In genomic region chr4:154160538-154161390, GRCm38 (mm10) we compare ENCODE assay signal across 7 mouse cellular contexts. TPM values are rescaled to one million over a fixed set of nuclear protein-coding genes. Genes with fewer than 3 reads are reported as not detected.
DNase-seq lines count a peak whose midpoint lies in the region; ATAC-seq lines count a peak whose summit lies in the region.

TSS of gene Tprgl (minus strand) at chr4:154160666.

- H3K9ac ChIP-seq in embryonic facial prominence, embryonic 12.5 days = peak within 1 kb of the TSS; percentile 71
- peak within 1 kb of the TSS; percentile 63 for H3K9ac ChIP-seq in limb, embryonic 11.5 days (ENCODE audit: low read length)
- H3K9ac ChIP-seq in midbrain, embryonic 14.5 days (replicated peaks; ENCODE audit: low read length) = peak within 1 kb of the TSS; percentile 81

- ATAC-seq in embryonic facial prominence, embryonic 12.5 days (ENCODE audit: insufficient number of reproducible peaks, insufficient read depth, low FRiP score, low TSS enrichment) = peak; percentile 93
- ATAC-seq in limb, embryonic 11.5 days (ENCODE audit: insufficient number of reproducible peaks, low FRiP score, low TSS enrichment, low read depth) = peak; percentile 94
- peak; percentile 95 for ATAC-seq in midbrain, embryonic 14.5 days (ENCODE audit: low FRiP score, low TSS enrichment)

- H3K27me3 ChIP-seq in embryonic facial prominence, embryonic 12.5 days = no peaks in the 10 kb centered on the region
- H3K27me3 ChIP-seq in limb, embryonic 11.5 days (ENCODE audit: control insufficient read depth, insufficient read depth, low read length) = no peaks in the 10 kb centered on the region
- H3K27me3 ChIP-seq in midbrain, embryonic 14.5 days (ENCODE audit: control insufficient read depth, insufficient read depth, low read length) = no peaks in the 10 kb centered on the region

- H3K4me1 ChIP-seq in embryonic facial prominence, embryonic 12.5 days = peaks cover 16% of the 10 kb centered on the region
- peaks cover 10% of the 10 kb centered on the region; the same call in 1 of the 2 replicates for H3K4me1 ChIP-seq in limb, embryonic 11.5 days (ENCODE audit: control insufficient read depth, insufficient read depth, low read length)
- H3K4me1 ChIP-seq in midbrain, embryonic 14.5 days (ENCODE audit: control insufficient read depth, insufficient read depth, low read length) = peaks cover 17% of the 10 kb centered on the region

- H3K36me3 ChIP-seq in embryonic facial prominence, embryonic 12.5 days = peaks cover 30% of the 10 kb centered on the region
- H3K36me3 ChIP-seq in limb, embryonic 11.5 days (ENCODE audit: control insufficient read depth, insufficient read depth, low read length) = peaks cover 13% of the 10 kb centered on the region
- peaks cover 31% of the 10 kb centered on the region for H3K36me3 ChIP-seq in midbrain, embryonic 14.5 days (ENCODE audit: control insufficient read depth, insufficient read depth, low read length)

- H3K9me3 ChIP-seq in embryonic facial prominence, embryonic 12.5 days = no peaks in the 10 kb centered on the region
- no peaks in the 10 kb centered on the region for H3K9me3 ChIP-seq in limb, embryonic 11.5 days (ENCODE audit: control insufficient read depth, low read length)
- no peaks in the 10 kb centered on the region for H3K9me3 ChIP-seq in midbrain, embryonic 14.5 days (ENCODE audit: control insufficient read depth, low read length)

- H3K4me2 ChIP-seq in embryonic facial prominence, embryonic 12.5 days (replicated peaks) = peak within 1 kb of the TSS; percentile 84
- H3K4me2 ChIP-seq in limb, embryonic 11.5 days (ENCODE audit: low read depth, severe bottlenecking) = peak within 1 kb of the TSS; percentile 83
- peak within 1 kb of the TSS; percentile 92 for H3K4me2 ChIP-seq in midbrain, embryonic 14.5 days (ENCODE audit: low read length)

- peak; percentile 97 for DNase-seq in adrenal gland, postnatal 25 days
- DNase-seq in heart, adult 11 months = peak; percentile 100
- DNase-seq in kidney, adult 18-20 months = peak; percentile 97
- peak; percentile 97 for DNase-seq in limb, embryonic 11.5 days (ENCODE audit: low spot score)
- DNase-seq in midbrain, embryonic 14.5 days = peak; percentile 98
- DNase-seq in spleen, adult 18-20 months = peak; percentile 95 to 97

- H3K27ac ChIP-seq in embryonic facial prominence, embryonic 12.5 days = peak within 1 kb of the TSS; percentile 75; the same call in 1 of the 2 replicates
- H3K27ac ChIP-seq in limb, embryonic 11.5 days (replicated peaks; ENCODE audit: low read depth, low read length) = no peak within 1 kb of the TSS
- peak within 1 kb of the TSS; percentile 70 for H3K27ac ChIP-seq in midbrain, embryonic 14.5 days (replicated peaks; ENCODE audit: low read depth, low read length)

- H3K4me3 ChIP-seq in embryonic facial prominence, embryonic 12.5 days = peak within 1 kb of the TSS; percentile 88
- peak within 1 kb of the TSS; percentile 87 for H3K4me3 ChIP-seq in limb, embryonic 11.5 days (ENCODE audit: low read depth, low read length)
- peak within 1 kb of the TSS; percentile 87 for H3K4me3 ChIP-seq in midbrain, embryonic 14.5 days (replicated peaks; ENCODE audit: low read depth, low read length)

- 1% methylated on average over 67 of the region's 75 CpGs for WGBS in embryonic facial prominence, embryonic 12.5 days
- WGBS in limb, embryonic 11.5 days = 1% methylated on average over 70 of the region's 75 CpGs
- under 1% methylated on average over 67 of the region's 75 CpGs for WGBS in midbrain, embryonic 14.5 days

RNA-seq across cellular contexts. Expression of gene Tprgl, which starts in this region (rescaled TPM):
- 143 and 163 TPM in 2 replicates for total RNA-seq in adrenal gland, postnatal 25 days (2021)
- polyA plus RNA-seq in embryonic facial prominence, embryonic 12.5 days (2016; fragmentation: Nextera tagmentation; extraction: Ambion mirVana) = 144 and 146 TPM in 2 replicates
- polyA plus RNA-seq in limb, embryonic 11.5 days (2014; fragmentation: Nextera tagmentation; extraction: Ambion mirVana) = 107 and 109 TPM in 2 replicates
- polyA plus RNA-seq in midbrain, embryonic 14.5 days (2014; fragmentation: Nextera tagmentation; extraction: Ambion mirVana) = 203 and 208 TPM in 2 replicates
